Mouse (Mus musculus) CH12.LX (cell line): ENCODE measurements around the gene Gm21830. TPM values are rescaled to one million over a fixed set of nuclear protein-coding genes. Genes with fewer than 3 reads are reported as not detected.
"Not testable (repeated sequence)": the region's sequence is repeated elsewhere in the genome, so short reads cannot be mapped to it uniquely, and the experiment has no call there.

Experiments
- DNase-seq: peaks from one replicate; pipeline ENCODE4 v3.0.0-alpha.2; 2013; ENCODE audit errors: extremely low read depth
- H3K27ac ChIP-seq: 2 replicates; pipeline ENCODE4 v1.5.1; 2012; ENCODE audit warnings: low read depth, mild to moderate bottlenecking, control low read depth, moderate library complexity; ENCODE audit not compliant: insufficient read depth
- H3K27me3 ChIP-seq: replicated peaks from 2 replicates; pipeline ENCODE3; 2012; ENCODE audit warnings: inconsistent platforms
- H3K36me3 ChIP-seq, 2 experiments: replicated peaks in 1 of 2; 2 replicates each; pipeline versions ENCODE3 to v1.6.1; 2012; ENCODE audit warnings: inconsistent platforms in 1 of 2, low read length in 1 of 2, mild to moderate bottlenecking in 1 of 2, mixed read lengths in 1 of 2, moderate library complexity in 1 of 2; ENCODE audit not compliant: control insufficient read depth in 1 of 2, insufficient read depth in 1 of 2
- H3K4me1 ChIP-seq, 2 experiments: 2 replicates each; pipeline ENCODE4 v1.6.1; 2012; ENCODE audit warnings: inconsistent platforms in 1 of 2, moderate library complexity in 1 of 2; ENCODE audit not compliant: insufficient read depth in 2 of 2, control insufficient read depth in 1 of 2
- H3K4me2 ChIP-seq: 2 replicates; pipeline ENCODE4 v1.6.1; 2012; ENCODE audit warnings: low read depth, mild to moderate bottlenecking, control low read depth; ENCODE audit not compliant: poor library complexity, insufficient read depth, severe bottlenecking
- H3K4me3 ChIP-seq, 3 experiments: fragments of 150-350 bp in 1 of 3; sonication (generic) in 1 of 3; replicated peaks in 1 of 3; 2 replicates each; pipeline versions ENCODE3 to v1.5.1; 2011 to 2012; ENCODE audit warnings: low read depth in 2 of 3, low read length in 2 of 3, mild to moderate bottlenecking in 2 of 3, moderate library complexity in 2 of 3, control low read depth in 1 of 3, improper control_type of control experiment in 1 of 3, inconsistent platforms in 1 of 3, mixed read lengths in 1 of 3; ENCODE audit not compliant: poor library complexity in 1 of 3
- H3K79me2 ChIP-seq: replicated peaks from 2 replicates; pipeline ENCODE4 v1.6.1; 2012; ENCODE audit warnings: mild to moderate bottlenecking, moderate library complexity; ENCODE audit not compliant: control insufficient read depth, poor library complexity, insufficient read depth, severe bottlenecking; ENCODE audit errors: extremely low read depth
- H3K9ac ChIP-seq: 2 replicates; pipeline ENCODE4 v1.6.1; 2012; ENCODE audit warnings: low read depth, mild to moderate bottlenecking, control low read depth, moderate library complexity; ENCODE audit not compliant: insufficient read depth
- H3K9me3 ChIP-seq: replicated peaks from 2 replicates; pipeline ENCODE3; 2012; ENCODE audit warnings: low read length, inconsistent platforms, mixed read lengths
- CTCF ChIP-seq, 2 experiments: IDR thresholded peaks in 1 of 2; conservative IDR thresholded peaks in 1 of 2; 2 replicates each; pipeline ENCODE4 v1.5.1; 2011 to 2012; ENCODE audit warnings: low read depth in 2 of 2, low read length in 2 of 2, improper control_type of control experiment in 1 of 2, inconsistent platforms in 1 of 2, mild to moderate bottlenecking in 1 of 2, moderate library complexity in 1 of 2
- HCFC1 ChIP-seq: IDR thresholded peaks from 2 replicates; pipeline ENCODE4 v1.6.1; 2012; ENCODE audit warnings: low read depth, mild to moderate bottlenecking, inconsistent platforms, low read length, improper control_type of control experiment
- JUN ChIP-seq: IDR thresholded peaks from 2 replicates; pipeline ENCODE4 v1.6.1; 2011; ENCODE audit warnings: low read depth, mild to moderate bottlenecking, low read length, improper control_type of control experiment, moderate library complexity; ENCODE audit not compliant: insufficient read depth
- JUND ChIP-seq: conservative IDR thresholded peaks from 2 replicates; pipeline ENCODE4 v1.6.1; 2011; ENCODE audit warnings: low read depth, low read length, improper control_type of control experiment
- MAX ChIP-seq: IDR thresholded peaks from 2 replicates; pipeline ENCODE4 v1.6.1; 2011; ENCODE audit warnings: low read length, improper control_type of control experiment
- MYC ChIP-seq: IDR thresholded peaks from 2 replicates; pipeline ENCODE4 v1.6.1; 2011; ENCODE audit warnings: low read depth, mild to moderate bottlenecking, improper control_type of control experiment, low read length
- POLR2A ChIP-seq: IDR thresholded peaks from 2 replicates; pipeline ENCODE4 v1.6.1; 2011; ENCODE audit warnings: low read depth, mild to moderate bottlenecking, improper control_type of control experiment, low read length
- POLR2AphosphoS2 ChIP-seq: IDR thresholded peaks from 2 replicates; pipeline ENCODE4 v1.6.1; 2011; ENCODE audit warnings: low read depth, low read length, improper control_type of control experiment
- UBTF ChIP-seq: IDR thresholded peaks from 2 replicates; pipeline ENCODE4 v1.6.1; 2012; ENCODE audit warnings: low read depth, mild to moderate bottlenecking, inconsistent platforms, low read length, improper control_type of control experiment, moderate library complexity
- USF1 ChIP-seq: IDR thresholded peaks from 2 replicates; pipeline ENCODE4 v1.6.1; 2014; ENCODE audit warnings: low read depth, mild to moderate bottlenecking, inconsistent platforms, low read length, improper control_type of control experiment
- USF2 ChIP-seq: conservative IDR thresholded peaks from 2 replicates; pipeline ENCODE4 v1.6.1; 2011; ENCODE audit warnings: low read depth, low read length, improper control_type of control experiment
- ZMIZ1 ChIP-seq: IDR thresholded peaks from 2 replicates; pipeline ENCODE4 v1.6.1; 2012; ENCODE audit warnings: low read depth, mild to moderate bottlenecking, inconsistent platforms, low read length, improper control_type of control experiment
- dilution Hi-C: fragments of 300-500 bp; cut with MboI; formaldehyde crosslinking; loops from 2 replicates; pipeline ENCODE4 v1.14.3; 2020; ENCODE audit warnings: low sequenced_read_pairs; ENCODE audit not compliant: extremely low pct_unique_long_range_greater_than_20kb, extremely low pct_ligation_motif_present
- in situ Hi-C: fragments of 300-500 bp; cut with MboI; formaldehyde crosslinking; loops from 3 replicates; pipeline ENCODE4 v1.14.3; 2019; ENCODE audit warnings: low sequenced_read_pairs, low pct_ligation_motif_present, low pct_unique_long_range_greater_than_20kb, mixed read lengths
- polyA plus RNA-seq: library from polyadenylated mRNA; unstranded; fragments of >175 nt; gene quantifications from 2 replicates; pipeline ENCODE4 v1.2.1, GENCODE M21; 2012; ENCODE audit warnings: low read depth; ENCODE audit not compliant: insufficient read length
- total RNA-seq, 2 experiments: library from RNA; depleted of rRNA; stranded (reverse); fragments of 300-350 nt in 1 of 2; fragments of >200 nt in 1 of 2; gene quantifications; 2 replicates each; pipeline ENCODE4 v1.2.3; 2012 to 2014

The Gm21830 gene
- total and polyA plus RNA-seq, 3 experiments = not detected

DNA sequence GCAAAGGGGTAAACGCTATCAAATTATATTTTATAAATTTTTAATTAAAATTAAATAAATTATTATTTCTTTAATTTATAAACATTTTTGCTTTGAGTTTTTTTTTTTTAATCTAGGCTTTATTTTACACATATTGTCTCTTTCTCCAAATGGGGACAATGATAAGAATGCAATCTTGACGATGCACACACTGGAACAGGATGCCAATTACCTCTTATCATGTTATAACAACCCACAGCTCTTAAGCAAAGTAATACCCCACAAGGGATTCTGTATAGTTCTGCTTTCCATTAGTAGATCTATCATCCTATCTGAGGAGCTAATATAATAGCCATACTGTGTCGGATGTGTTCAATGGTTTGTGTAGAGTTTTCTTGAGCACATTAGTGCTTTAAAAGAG, 47.3 kb downstream of the Gm21830 start:
- peaks cover 33% of the 10 kb centered on the region for H3K9me3 ChIP-seq

GRCm38 (mm10) chr2:67467036-67467435, 53.5 kb downstream of the Gm21830 start:
- DNase-seq = no peak
- no peak for TF ChIP-seq UBTF
- TF ChIP-seq HCFC1 = no peak
- no peak for TF ChIP-seq POLR2AphosphoS2
- no peak for TF ChIP-seq USF2
- no peak for TF ChIP-seq USF1
- TF ChIP-seq JUN = no peak
- dilution Hi-C loops = no loop called here

More for the DNA sequence above, 47.3 kb downstream of the Gm21830 start:
- no peaks in the 10 kb centered on the region for H3K27me3 ChIP-seq
- H3K27ac ChIP-seq = no peak overlapping the region
- in situ Hi-C loops (no loop called here), dilution Hi-C loops (no loop called here)
- no peak for DNase-seq
- H3K9ac ChIP-seq = no peak overlapping the region
- H3K79me2 ChIP-seq = no peaks in the 10 kb centered on the region
- no peaks in the 10 kb centered on the region for H3K36me3 ChIP-seq
- H3K4me2 ChIP-seq = no peak overlapping the region
- TF ChIP-seq CTCF (conservative IDR thresholded peaks at IDR 0.05 in 1 of 2, IDR thresholded peaks at IDR 0.05 in 1 of 2; ENCODE audit: low read depth in 2 of 2, low read length in 2 of 2) (no peak), ZMIZ1 (no peak), MYC (no peak), POLR2A (no peak), JUND (no peak), MAX (no peak)
- H3K4me1 ChIP-seq = no peaks in the 10 kb centered on the region
- no peak overlapping the region for H3K4me3 ChIP-seq

GRCm38 (mm10) chr2:67470030-67470429, 56.5 kb downstream of the Gm21830 start:
- H3K27ac ChIP-seq, H3K79me2 ChIP-seq, DNase-seq, H3K4me2 ChIP-seq, H3K4me1 ChIP-seq, dilution Hi-C loops, H3K4me3 ChIP-seq, H3K27me3 ChIP-seq, H3K36me3 ChIP-seq, H3K9ac ChIP-seq, in situ Hi-C loops: not testable (repeated sequence)
- peaks cover 31% of the 10 kb centered on the region for H3K9me3 ChIP-seq

More at GRCm38 (mm10) chr2:67467036-67467435, 53.5 kb downstream of the Gm21830 start:
- Histone ChIP-seq H3K36me3 (no peaks in the 10 kb centered on the region), H3K4me3 (no peak overlapping the region), H3K27me3 (no peaks in the 10 kb centered on the region), H3K27ac (no peak overlapping the region), H3K9me3 (peaks cover 27% of the 10 kb centered on the region), H3K79me2 (no peaks in the 10 kb centered on the region), H3K9ac (no peak overlapping the region), H3K4me2 (no peak overlapping the region), H3K4me1 (no peaks in the 10 kb centered on the region)
- in situ Hi-C loops = no loop called here
